Mouse (Mus musculus) frontal cortex, adult (tissue): Measurements from ENCODE around the gene Gm10282.
A peak's percentile ranks its signal among the peaks of the same experiment; 100 is the strongest.

Experiments
- ATAC-seq: cut with Nextera tagmentation; 2 replicates; pipeline ENCODE4 v1.9.2; 2017; ENCODE audit warnings: mild to moderate bottlenecking, moderate library complexity, mixed read lengths; ENCODE audit not compliant: low TSS enrichment

Gm10282 gene

DNA sequence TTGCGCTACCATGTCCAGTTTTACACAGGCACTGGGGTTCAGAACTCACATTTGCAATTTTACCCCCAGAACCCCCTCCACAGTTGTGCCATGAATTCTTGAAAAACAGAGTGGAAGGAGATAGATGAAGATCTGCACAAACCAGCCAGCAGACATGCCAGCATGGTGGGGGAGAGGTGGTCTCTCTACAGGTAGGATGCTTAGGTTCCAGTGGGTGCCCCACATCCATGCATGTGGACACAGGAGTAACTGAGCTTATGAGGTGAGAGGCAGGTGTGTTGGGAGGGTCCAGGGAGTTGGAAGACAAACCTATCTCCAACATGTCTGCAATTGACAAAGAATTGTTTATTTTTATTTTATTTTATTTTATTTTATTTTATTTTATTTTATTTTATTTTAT lies 6.1 kb downstream of the Gm10282 start:
- ATAC-seq, result no peak

DNA sequence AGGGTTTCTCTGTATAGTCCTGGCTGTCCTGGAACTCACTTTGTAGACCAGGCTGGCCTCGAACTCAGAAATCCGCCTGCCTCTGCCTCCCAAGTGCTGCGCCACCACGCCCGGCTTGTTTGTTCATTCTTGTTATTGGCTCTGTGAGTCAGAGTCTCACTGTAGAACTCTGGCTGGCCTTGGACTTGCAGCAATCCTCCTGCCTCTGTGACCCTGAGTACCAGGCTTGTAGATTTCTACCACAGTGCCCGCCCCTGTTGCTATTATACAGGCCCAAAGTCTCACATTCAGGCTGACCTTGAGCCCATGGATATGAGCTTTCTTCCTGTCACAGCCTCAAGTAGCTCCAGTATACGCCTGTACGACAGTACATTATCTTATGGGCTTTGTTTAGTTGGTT lies 8.5 kb downstream of the Gm10282 start:
- ATAC-seq, result no peak

DNA sequence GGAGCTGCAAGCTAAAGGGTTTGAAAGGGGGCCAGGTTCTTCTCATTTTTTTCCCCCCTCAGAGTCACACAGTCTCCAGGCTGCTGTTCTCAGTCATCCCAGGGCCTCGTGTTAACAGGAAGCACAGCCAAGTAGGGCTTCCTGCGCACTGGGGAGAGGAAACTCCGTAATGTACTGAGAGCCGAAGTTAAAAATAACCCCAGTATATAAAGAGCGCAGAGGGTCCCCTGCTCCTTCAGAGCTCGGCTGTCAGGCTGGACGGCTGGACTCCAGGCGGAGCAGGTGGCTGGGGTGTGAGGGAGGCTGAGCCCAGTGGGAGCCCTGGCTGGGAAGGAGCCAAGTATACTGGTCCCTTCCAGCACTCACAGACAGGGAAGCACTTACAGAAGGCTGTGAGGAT lies 9.4 kb downstream of the Gm10282 start:
- peak; percentile 90 for ATAC-seq

GRCm38 (mm10) chr8:72295125-72295524 lies 9.9 kb downstream of the Gm10282 start:
- no peak for ATAC-seq

- no peak for ATAC-seq
Observed at GRCm38 (mm10) chr8:72293309-72293708, 11.8 kb downstream of the Gm10282 start.

- ATAC-seq, result no peak
Observed at GRCm38 (mm10) chr8:72291104-72291503, 14.0 kb downstream of the Gm10282 start.

GRCm38 (mm10) chr8:72289051-72289450 lies 16.0 kb downstream of the Gm10282 start:
- no peak for ATAC-seq

DNA sequence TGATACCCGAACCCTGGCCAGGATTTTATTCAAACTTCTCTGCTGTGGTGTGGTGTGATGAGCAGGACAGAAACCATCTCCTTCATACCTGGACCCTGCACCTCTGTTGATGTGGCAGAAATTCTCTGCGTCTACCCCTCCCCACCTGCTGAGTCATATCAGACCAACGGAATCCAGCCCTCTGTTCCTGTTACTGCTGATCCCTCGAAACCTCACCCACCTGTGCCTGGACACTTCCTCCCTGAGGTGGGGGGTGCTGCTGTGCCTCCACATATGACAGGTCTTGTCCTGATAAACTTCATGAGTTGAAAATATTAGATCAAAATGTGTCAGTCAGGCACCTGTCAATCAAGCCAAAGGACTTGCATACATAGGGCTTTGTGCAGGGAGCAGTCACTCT lies 19.8 kb downstream of the Gm10282 start:
- no peak for ATAC-seq

GRCm38 (mm10) chr8:72281634-72282033 lies 23.4 kb downstream of the Gm10282 start:
- no peak for ATAC-seq

DNA sequence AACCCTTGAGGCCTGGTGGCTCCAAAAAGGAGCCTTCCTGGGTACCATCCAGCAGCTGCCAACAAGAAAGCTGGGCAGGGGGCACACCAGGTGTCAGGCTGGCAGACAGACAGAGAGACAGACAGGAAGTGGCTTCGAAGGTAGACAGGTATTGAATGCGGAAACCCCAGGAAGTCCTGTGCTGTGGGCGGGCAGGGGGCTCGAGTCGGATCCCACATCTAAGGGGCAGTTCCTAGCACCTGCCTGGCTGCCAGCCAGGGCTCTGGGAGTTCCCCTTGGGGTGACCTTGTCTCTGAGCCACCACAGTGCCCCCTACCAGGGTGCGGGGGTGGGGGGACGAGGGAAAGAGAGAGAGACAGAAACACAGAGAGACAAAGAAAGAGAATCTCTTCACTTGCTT lies 25.9 kb downstream of the Gm10282 start:
- ATAC-seq, result no peak

DNA sequence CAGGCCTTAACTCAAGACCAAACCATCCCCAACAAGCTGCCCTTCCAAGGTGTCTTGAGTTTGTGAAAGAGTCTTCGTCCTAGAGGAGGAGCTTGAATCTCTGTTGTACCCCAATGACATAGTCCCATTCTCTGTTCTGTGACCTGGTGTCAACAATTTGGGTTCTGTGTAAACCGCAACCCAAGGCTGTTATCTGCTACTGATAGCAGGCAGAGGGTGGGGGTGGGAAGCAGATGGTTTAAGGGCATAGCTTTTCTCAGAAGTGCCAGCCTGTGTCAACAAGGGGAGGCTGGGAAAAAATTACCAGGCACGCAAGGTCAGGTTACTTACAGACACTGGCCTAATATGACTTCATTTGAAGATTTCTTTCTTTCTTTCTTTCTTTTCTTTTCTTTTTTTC lies 27.8 kb downstream of the Gm10282 start:
- no peak for ATAC-seq

- ATAC-seq, result no peak
Observed at GRCm38 (mm10) chr8:72273807-72274206, 31.3 kb downstream of the Gm10282 start.

- ATAC-seq, result no peak
Observed at GRCm38 (mm10) chr8:72273111-72273770, 31.8 kb downstream of the Gm10282 start.

DNA sequence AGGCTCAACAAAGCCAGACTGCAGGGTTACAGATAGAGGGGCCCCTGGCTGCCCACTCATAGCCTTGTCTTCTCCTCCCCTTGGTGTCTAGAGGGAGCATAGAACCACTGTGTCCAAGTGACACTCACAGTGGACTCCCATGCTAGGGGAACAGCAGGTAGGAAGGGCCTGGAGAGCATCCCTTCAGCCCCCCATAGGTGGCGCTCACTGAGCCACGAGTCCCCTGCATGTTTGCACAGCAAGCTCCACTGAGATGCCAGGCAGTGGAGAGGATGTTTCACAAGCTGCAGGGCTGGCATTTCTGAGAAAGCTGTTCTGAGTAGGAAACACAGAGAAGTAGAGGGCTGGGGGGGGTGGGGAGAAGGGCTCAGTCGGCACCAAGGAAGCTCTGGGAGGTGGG lies 32.7 kb downstream of the Gm10282 start:
- ATAC-seq, result peak; percentile 95

- no peak for ATAC-seq
Observed at GRCm38 (mm10) chr8:72271691-72272090, 33.4 kb downstream of the Gm10282 start.

DNA sequence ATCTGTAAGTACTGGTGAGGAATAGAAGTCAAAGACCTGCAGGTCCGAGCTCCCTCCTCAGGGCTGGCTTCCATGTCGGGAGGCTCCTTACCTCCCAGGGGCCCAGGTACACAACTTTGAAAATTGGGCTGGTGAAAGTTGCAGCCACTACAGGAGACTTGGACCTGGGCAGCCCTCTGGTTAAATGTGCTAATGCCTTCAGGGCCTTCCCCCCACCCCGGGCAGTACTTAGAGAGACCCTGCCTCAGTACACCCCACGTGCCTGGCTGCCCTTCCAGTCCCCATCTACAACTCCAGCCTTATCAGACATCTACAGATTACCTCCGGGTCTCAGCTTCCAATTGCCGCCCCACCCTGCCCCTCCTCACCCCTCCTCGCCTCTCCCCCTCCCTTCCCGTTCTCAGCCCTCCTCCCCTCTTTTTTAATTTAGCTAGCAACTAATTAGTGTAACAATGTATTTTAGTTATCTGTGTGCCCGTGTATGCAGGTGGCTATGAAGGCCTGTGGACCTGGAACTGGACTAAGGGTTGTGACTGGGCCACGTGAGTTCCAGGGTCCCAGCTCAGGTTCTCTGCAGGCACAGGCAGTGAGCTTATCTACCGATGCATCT lies 33.9 kb downstream of the Gm10282 start:
- no peak for ATAC-seq

GRCm38 (mm10) chr8:72270606-72271005 lies 34.5 kb downstream of the Gm10282 start:
- ATAC-seq, result no peak

GRCm38 (mm10) chr8:72268356-72268755 lies 36.7 kb downstream of the Gm10282 start:
- peak; percentile 31; the same call in 1 of the 2 replicates for ATAC-seq

DNA sequence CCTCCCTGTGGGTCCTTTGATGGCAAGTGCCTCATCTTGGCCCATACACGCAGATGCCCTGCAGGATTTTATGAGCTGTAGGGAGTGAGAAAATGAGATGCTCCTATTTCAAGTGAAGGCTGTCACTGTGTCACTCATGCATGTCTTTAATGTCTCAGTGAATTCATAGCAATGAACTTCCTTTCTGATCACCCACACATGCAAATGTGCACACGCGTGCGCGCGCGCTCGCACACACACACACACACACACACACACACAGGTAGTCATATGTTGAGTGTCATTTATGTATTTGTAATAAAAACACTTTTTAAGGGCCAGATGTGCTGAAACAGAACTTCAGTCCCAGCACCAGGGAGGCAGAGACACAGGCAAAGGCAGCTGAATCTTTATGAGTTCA lies 38.0 kb downstream of the Gm10282 start:
- ATAC-seq, result no peak

GRCm38 (mm10) chr8:72266671-72267070 lies 38.4 kb downstream of the Gm10282 start:
- no peak for ATAC-seq

DNA sequence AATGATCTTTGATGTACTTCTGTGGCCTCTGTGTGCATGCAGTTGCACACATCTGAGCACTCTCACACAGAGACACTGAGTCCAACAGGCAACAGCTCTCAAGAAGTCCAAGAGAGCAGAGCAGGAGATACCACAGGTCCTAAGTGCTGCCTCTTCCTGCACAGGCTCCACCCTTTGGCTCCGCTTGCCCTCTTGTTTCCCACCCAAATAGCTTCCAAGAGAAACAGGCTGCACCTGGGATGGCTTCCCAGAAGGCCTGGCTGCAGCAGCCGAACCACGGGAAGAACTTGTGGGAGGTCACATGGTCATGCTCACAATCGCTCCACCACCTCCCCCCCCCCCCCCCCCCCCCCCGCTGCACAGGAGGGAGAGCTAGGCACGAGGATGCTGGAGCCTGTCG lies 39.7 kb downstream of the Gm10282 start:
- ATAC-seq, result no peak

GRCm38 (mm10) chr8:72263451-72263850 lies 41.6 kb downstream of the Gm10282 start:
- no peak for ATAC-seq

DNA sequence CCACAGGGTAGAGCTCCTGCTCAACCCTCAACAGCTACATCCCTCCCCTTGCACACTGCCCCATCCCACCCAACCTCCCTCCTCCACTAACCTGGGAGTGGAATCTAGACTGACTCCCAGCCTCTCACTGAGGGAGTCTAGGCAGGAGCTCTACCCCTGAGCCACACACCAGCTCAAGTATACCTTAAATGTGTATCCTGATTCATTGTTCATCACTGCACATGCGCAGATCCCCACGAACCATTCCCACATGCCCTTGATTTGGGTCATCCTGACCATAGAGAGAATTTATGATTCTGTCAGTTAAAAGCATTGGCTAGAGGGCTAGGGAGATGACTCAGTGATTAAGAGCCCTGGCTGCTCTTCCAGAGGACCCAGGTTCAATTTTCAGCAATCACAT lies 42.3 kb downstream of the Gm10282 start:
- no peak for ATAC-seq

- ATAC-seq, result no peak
Observed at GRCm38 (mm10) chr8:72261872-72262271, 43.2 kb downstream of the Gm10282 start.
